Mouse (Mus musculus) layer of hippocampus, adult 8-10 months (tissue): ENCODE measurements around the gene Abcb6. TPM values are rescaled to one million over a fixed set of nuclear protein-coding genes. Genes with fewer than 3 reads are reported as not detected.

Source experiments
- DNase-seq, 2 experiments: peaks; one replicate each; pipeline ENCODE4 v3.0.0; 2022; ENCODE audit warnings: low spot score in 2 of 2
- total RNA-seq, 4 experiments: library from RNA; stranded (reverse); gene quantifications; 2 replicates each; pipeline ENCODE4 v1.2.4; 2022

Abcb6 gene
- total RNA-seq, 4 experiments from 2014 or later, result 23.6 to 32.0 (median 26.2) TPM

GRCm38 (mm10) chr1:75208967-75209678 lies 28.9 kb upstream of the Abcb6 start:
- no peak for DNase-seq

GRCm38 (mm10) chr1:75201236-75201635 lies 21.0 kb upstream of the Abcb6 start:
- DNase-seq, result no peak

DNA sequence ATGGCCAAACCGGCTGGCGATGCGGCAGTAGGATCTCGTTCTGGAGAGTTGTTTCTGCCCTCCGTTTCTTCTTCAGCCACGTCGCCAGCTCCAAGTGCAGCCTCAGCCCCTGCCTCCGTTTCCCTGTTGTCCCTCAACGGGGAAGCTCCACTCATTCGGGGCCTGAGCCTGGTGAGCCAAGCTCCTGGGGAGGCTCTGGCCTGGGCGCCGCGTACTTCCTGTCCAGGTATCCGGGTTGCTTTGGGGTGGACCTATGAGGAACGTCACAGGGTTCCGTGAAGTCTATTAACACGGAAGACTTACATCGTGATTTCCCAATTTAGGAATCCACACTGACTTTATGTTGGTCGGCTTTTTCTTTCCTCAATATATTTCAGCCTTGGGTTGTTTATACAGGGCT lies 12.3 kb upstream of the Abcb6 start:
- DNase-seq, result peak in 1 of 2 experiments; percentile 16

DNA sequence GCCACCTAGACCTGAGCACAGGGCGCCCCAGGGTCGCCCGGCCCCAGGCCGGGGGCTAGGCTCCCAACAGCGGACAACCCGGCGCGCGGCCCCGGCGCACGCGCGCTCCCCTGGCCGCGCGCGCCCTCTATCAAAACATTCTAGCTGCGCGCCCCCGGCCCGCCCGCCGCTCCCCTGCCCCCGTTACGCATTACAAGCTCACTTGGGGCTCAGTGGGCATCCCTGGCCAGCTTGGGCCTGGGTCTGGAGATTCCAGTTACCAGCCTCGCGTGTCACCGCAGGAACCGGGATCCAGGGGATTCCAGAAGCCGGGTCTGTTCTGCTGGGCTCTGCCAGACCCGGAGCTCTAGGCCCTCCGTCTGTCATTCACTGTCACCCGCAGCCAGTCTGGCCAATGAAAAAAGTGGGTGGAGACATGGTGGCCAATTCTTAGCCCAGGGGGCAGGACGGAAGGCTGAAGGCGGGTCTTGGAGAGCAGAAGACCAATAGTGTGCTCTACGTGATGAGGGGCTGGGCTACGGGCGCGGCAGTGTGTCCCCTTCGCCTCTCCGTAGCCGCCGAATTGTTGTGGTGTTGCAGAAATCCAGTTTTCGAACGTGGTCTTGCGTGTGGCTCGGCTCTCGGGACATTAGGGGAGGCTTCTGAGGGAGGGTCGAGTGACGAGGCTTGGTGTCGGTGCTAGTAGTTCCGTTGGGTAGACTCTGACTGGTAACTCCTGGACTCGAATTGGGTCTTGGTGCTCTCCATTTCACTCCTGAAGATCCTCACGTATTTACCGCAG lies 11.6 kb upstream of the Abcb6 start, which contains the start of the genes Ankzf1 and Atg9a:
TSS of gene Ankzf1 (plus strand) at position 530 of the 781 bp plus-strand sequence.
TSS of gene Atg9a (minus strand) at position 575 of the 781 bp plus-strand sequence.
- DNase-seq, result peak; percentile 96 to 99

DNA sequence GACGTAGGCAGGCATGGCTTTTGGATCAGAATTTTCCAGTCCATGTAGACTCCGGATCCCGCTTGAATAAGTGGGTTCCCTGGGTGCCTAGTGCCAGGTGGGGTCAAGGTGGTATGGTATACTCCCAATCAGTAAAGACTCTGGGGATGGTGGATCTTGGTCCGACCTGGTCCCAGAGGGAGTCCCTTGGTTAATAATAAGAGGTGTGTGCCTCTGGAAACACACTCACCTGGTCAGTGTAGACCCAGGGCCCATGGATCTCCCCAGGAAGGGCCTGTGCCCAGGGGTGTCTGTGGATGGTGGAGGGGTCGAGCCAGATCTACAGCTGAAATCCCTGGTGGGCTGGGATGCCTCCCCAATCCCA lies 11.0 kb upstream of the Abcb6 start:
- peak in 1 of 2 experiments; percentile 15 for DNase-seq

GRCm38 (mm10) chr1:75190577-75190976 lies 10.4 kb upstream of the Abcb6 start:
- DNase-seq, result no peak

DNA sequence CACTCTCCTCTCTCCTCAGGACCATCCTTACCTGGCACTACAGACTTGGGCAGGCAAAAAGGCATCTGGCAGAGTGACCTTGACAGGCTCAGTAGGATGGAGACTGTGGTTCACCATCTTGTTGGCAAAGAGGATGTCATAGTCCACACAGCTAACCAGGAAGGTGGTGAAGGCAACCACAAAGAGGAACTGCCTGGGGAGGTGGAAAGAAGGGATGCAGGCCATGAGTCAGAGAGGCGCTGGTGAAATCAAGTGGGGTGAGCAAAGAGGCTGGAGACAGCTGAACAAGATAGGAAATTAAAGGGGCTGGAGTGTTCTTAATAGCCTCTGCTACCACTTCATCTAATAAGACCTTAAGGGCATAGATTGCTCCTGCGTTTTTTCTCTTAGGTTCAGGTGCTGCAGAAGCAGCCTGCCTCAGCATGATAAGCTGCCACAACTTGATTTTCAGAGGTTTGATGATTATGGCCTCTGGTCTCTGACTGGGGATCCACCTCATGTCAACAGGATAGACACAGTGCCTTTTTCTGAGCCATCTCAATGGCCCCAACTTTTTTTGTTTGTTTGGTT lies 7.8 kb upstream of the Abcb6 start:
- DNase-seq, result no peak

DNA sequence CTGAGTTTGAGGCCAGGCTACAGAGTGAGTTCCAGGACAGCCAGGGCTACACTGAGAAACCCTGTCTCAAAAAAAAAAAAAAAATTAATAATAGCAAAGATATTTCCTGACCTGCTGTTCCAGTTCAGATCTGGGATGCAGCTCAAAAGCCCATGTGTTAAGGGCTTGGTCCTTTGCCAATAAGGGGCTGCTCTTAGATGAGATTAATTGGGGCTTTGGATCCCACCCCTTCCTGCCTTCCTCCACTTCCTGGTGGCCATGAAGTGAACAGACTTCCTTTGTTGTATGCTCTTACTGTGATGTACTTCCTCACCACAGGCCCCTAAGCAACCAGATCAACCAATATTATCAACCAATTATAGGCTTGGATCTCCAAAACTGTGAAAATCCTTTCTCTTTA lies 6.9 kb upstream of the Abcb6 start:
- no peak for DNase-seq

DNA sequence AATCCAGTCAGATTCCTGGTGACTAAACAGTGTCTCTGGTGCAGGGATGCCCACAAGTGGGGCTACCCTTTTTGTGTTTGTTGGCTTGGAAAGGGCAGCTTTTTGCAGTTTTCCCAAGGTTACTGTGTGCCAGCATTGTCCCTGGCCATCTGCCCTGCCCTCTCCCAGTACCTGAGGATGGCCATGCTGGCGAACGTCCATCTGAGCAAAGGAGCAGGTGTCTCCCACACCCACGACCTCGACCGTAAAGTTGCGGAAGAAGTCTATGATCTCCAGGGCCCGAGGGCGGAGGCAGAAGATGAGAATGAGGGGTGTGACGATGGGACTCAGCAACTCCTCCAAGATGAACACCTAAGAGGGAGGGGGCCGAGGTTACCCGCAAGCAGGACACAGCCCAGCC lies 5.3 kb upstream of the Abcb6 start:
- DNase-seq, result no peak

- DNase-seq, result no peak
These were observed 2.0 kb upstream of the Abcb6 start for GRCm38 (mm10) chr1:75182160-75182559.

DNA sequence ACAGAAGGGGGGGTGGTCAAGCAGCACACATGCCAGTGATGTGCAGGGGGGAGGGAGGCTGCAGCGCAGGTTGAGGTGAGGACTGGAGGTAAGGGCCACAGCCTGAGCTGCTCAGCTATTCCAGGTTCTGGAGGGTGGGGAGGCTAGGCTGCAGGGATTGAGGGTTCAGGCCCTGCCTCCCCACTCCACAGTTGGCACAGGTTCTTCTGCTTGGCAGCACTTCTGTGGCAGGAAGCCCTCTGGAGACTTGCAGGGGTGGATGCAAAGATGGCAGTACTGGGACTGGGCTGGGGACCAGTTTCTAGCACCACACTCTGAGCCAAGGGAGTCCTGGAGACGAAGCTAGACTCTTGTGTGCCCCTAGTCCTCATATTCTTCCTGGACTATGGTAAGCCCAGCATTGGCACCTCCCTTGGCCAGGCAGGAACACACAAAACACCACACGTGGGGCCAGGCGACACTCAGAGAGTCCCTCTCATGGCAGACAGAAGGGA lies 1.2 kb upstream of the Abcb6 start:
- DNase-seq, result no peak

GRCm38 (mm10) chr1:75180741-75181140 lies 549 bp upstream of the Abcb6 start:
- no peak for DNase-seq

DNA sequence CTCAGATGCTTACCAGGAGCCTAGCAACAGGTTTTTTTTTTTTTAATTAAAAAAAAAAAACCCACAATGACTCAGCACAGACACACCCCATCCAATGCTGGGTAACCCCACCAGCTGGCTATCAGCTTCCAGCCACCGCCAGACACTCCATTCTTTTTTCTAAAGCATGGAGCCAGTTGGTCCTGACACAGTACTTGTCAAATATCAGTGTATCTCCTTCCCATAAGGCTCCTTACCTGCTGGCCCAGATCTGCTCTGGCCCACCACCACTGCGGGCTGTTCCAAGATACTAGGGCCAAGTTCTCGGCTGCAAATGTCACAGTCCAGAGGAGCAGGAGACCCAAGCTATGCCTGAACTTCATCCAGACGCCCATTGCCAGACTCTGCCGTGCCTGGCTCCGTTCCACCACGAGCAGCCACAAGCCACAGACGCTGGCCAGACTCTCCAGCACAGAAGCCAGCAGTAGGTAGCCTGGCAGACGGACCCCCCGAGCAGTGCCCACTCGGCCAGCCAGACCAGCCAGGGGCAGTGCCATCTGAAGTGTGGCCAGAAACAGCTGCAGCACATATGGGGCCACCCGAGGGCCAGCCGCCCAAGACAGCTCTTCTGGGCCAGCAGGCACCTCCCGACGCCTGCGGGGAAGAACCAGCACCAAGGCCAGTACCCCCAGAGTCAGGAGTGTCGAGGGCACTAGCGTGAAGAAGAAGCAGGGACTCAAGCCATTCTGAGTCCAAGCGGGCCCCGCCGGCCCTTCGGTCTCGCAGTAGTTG lies 673 bp downstream of the Abcb6 start:
- DNase-seq, result peak in 1 of 2 experiments; percentile 53

GRCm38 (mm10) chr1:75168472-75169464 lies 11.4 kb downstream of the Abcb6 start, which contains the start of gene Zfand2b:
Zfand2b (plus strand) TSS chr1:75168646.
- peak; percentile 92 for DNase-seq

DNA sequence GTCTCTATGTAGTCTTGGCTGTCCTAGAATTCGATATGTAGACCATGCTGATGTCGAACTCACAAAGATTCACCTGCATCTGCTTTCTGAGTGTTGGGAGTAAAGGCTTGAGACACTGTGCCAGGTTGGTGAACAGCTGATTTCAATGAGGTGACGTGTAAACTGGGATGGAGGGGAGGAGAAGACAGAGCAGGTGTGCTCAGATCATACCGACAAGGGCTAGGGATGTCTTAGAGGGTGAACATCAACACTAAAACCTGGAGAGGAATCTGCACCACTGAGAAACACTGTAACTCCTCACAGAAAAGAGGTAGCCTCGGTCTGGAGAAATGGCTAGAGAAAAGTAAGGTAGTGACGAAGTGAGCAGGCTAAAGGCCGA lies 12.1 kb downstream of the Abcb6 start:
- DNase-seq, result no peak

DNA sequence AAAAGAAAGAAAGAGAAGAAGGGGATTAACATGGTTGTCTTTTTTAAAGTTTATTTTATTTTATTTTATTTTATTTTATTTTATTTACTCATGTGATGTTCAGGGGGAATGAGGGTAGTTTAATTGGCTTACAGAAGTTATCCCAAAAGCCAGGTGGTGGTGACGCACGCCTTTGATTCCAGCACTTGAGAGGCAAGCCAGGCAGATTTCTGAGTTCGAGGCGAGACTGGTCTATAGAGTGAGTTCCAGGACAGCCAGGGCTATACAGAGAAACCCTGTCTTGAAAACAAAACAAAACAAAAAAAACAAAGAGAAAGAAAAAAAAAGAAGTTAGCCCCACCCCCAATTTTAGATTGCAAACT lies 20.0 kb downstream of the Abcb6 start:
- no peak for DNase-seq

GRCm38 (mm10) chr1:75159540-75160255 lies 20.5 kb downstream of the Abcb6 start:
- DNase-seq, result no peak

GRCm38 (mm10) chr1:75158990-75159389 lies 21.2 kb downstream of the Abcb6 start:
- DNase-seq, result no peak

GRCm38 (mm10) chr1:75155837-75156236 lies 24.4 kb downstream of the Abcb6 start:
- DNase-seq, result no peak
